Mouse (Mus musculus) liver, embryonic 15.5 days (tissue): ENCODE results near the gene Pip4k2a. TPM values are rescaled to one million over a fixed set of nuclear protein-coding genes. Genes with fewer than 3 reads are reported as not detected.

Source experiments
- ATAC-seq: fragments of 200-750 bp; cut with Nextera tagmentation; 2 replicates; pipeline ENCODE4 v1.8.0; 2017; ENCODE audit warnings: moderate number of reproducible peaks, mild to moderate bottlenecking, moderate library complexity; ENCODE audit not compliant: insufficient read depth
- H3K27ac ChIP-seq: fragments of 300-500 bp; sonication (generic); replicated peaks from 2 replicates; pipeline ENCODE4 v1.5.1; 2015; ENCODE audit warnings: mild to moderate bottlenecking, inconsistent platforms
- H3K27me3 ChIP-seq: fragments of 300-500 bp; sonication (generic); 2 replicates; pipeline ENCODE4 v1.6.1; 2015; ENCODE audit warnings: mild to moderate bottlenecking, inconsistent platforms
- H3K36me3 ChIP-seq: fragments of 300-500 bp; sonication (generic); replicated peaks from 2 replicates; pipeline ENCODE4 v1.6.1; 2015; ENCODE audit warnings: moderate library complexity, mild to moderate bottlenecking, inconsistent platforms
- H3K4me1 ChIP-seq: fragments of 300-500 bp; sonication (generic); replicated peaks from 2 replicates; pipeline ENCODE4 v1.6.1; 2015; ENCODE audit warnings: inconsistent platforms
- H3K4me2 ChIP-seq: fragments of 300-500 bp; sonication (generic); 2 replicates; pipeline ENCODE4 v1.6.1; 2015; ENCODE audit warnings: moderate library complexity, mild to moderate bottlenecking, inconsistent platforms
- H3K4me3 ChIP-seq: fragments of 300-500 bp; sonication (generic); replicated peaks from 2 replicates; pipeline ENCODE4 v1.5.1; 2015; ENCODE audit warnings: mild to moderate bottlenecking, inconsistent platforms
- H3K9ac ChIP-seq: fragments of 300-500 bp; sonication (generic); 2 replicates; pipeline ENCODE4 v1.6.1; 2015; ENCODE audit warnings: moderate library complexity, mild to moderate bottlenecking, inconsistent platforms
- H3K9me3 ChIP-seq: fragments of 300-500 bp; sonication (generic); replicated peaks from 2 replicates; pipeline ENCODE4 v1.6.1; 2016; ENCODE audit warnings: inconsistent platforms
- whole genome bisulfite sequencing: fragments of 180-500 bp; shearing (Covaris S2); methylation state at CpG from one replicate; pipeline ENCODE4 v1.1.7; 2015; ENCODE audit warnings: mixed read lengths; ENCODE audit not compliant: insufficient replicate concordance; 5-methylcytosine and 5-hydroxymethylcytosine counted together
- polyA plus RNA-seq: library from polyadenylated mRNA; unstranded; fragments of >200 nt; fragmentation: Nextera tagmentation; extraction: Ambion mirVana; gene quantifications from 2 replicates; pipeline ENCODE4 v1.2.1, GENCODE M21; 2015

Pip4k2a gene
- polyA plus RNA-seq, 1 experiment from 2014 or later = 16.9 TPM

DNA sequence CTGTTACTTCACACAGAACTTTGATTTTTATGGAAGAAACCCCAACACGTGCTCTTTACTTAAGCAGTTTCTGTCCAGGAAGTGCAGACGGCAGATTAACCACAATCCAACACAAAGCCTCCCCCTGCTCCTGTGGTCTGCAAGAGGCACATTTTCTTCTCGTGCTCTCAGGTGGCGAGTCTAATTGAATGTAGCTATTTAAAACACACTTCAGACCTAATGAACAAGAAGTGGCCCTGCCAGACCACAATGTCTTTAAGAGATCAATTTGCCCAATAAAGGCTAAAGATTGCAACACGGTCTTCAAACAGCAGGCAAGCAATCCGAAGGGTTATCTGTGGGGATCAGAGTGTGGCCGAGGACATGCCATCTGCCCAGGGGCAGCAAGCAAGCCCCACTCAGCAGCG, 59.0 kb downstream of the Pip4k2a start:
- Histone ChIP-seq H3K4me3 (no peak overlapping the region), H3K9me3 (no peaks in the 10 kb centered on the region), H3K4me2 (peak overlapping the region; percentile 2; the same call in 1 of the 2 replicates), H3K9ac (no peak overlapping the region), H3K27me3 (no peaks in the 10 kb centered on the region), H3K27ac (peak overlapping the region; percentile 29; the same call in 1 of the 2 replicates), H3K36me3 (no peaks in the 10 kb centered on the region; the same call in 1 of the 2 replicates), H3K4me1 (peaks cover 97% of the 10 kb centered on the region)
- ATAC-seq = no peak
- 7% methylated on average over 8 of the region's 8 CpGs for WGBS

DNA sequence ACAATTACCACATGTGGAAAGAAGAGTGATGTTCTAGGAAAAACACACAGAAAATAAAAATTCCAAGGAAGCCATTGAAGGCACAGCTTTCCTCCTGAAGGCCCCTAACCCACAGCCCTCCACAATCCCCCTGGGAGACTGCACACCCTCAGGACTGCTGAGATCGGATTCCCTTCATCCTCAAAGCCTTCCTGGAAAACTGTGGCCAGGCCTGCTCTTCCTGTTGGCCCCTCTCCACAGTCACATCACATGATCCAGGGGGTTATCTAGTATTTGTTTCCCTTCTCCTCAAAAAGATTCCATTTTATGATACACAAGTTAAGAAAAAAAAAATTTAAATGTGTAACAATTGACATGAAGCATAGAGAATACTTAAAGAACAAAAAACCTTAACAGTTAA, 59.7 kb downstream of the Pip4k2a start:
- Histone ChIP-seq H3K9me3 (no peaks in the 10 kb centered on the region), H3K4me3 (no peak overlapping the region), H3K4me2 (no peak overlapping the region; the same call in 1 of the 2 replicates), H3K36me3 (no peaks in the 10 kb centered on the region; the same call in 1 of the 2 replicates), H3K9ac (no peak overlapping the region), H3K27me3 (no peaks in the 10 kb centered on the region), H3K27ac (peak overlapping the region; percentile 72; the same call in 1 of the 2 replicates), H3K4me1 (peaks cover 96% of the 10 kb centered on the region)
- no peak for ATAC-seq
- WGBS = 58% methylated on average over 1 of the region's 1 CpGs

DNA sequence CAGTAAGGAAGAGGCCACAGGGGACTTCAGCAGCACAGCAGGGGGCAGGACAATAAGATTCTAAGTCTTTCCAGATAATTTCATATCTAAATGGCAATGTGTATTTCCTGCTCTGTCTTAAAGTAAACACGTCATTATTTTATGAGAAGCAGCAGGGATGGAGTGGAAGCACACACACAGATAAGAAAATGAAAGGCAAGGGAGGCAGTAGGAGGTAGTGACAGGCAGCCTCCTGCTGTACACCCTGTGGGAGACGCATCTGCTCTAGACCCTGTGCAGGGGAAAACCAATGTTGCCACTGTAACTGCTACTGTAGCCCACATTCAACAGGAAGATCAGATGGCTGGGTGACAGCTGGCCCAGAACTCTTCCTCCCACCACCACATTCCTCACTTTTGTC, 60.3 kb downstream of the Pip4k2a start:
- peak overlapping the region; percentile 72 for H3K27ac ChIP-seq
- no peaks in the 10 kb centered on the region for H3K9me3 ChIP-seq
- no peaks in the 10 kb centered on the region; the same call in 1 of the 2 replicates for H3K36me3 ChIP-seq
- peaks cover 89% of the 10 kb centered on the region for H3K4me1 ChIP-seq
- WGBS = 11% methylated on average over 2 of the region's 2 CpGs
- no peak overlapping the region for H3K4me3 ChIP-seq
- peak overlapping the region; percentile 11; the same call in 1 of the 2 replicates for H3K4me2 ChIP-seq
- peak; percentile 46 for ATAC-seq
- H3K27me3 ChIP-seq = no peaks in the 10 kb centered on the region
- no peak overlapping the region for H3K9ac ChIP-seq

- Histone ChIP-seq H3K4me3 (no peak overlapping the region), H3K9ac (peak overlapping the region; percentile 6; the same call in 1 of the 2 replicates), H3K9me3 (no peaks in the 10 kb centered on the region), H3K4me1 (peaks cover 79% of the 10 kb centered on the region), H3K27me3 (no peaks in the 10 kb centered on the region), H3K27ac (peak overlapping the region; percentile 83), H3K4me2 (peak overlapping the region; percentile 43), H3K36me3 (no peaks in the 10 kb centered on the region)
- ATAC-seq = no peak
- 46% methylated on average over 7 of the region's 7 CpGs for WGBS
Measured at GRCm38 (mm10) chr2:18936446-18936845, 61.5 kb downstream of the Pip4k2a start.

GRCm38 (mm10) chr2:18935581-18936027, 62.3 kb downstream of the Pip4k2a start:
- peak overlapping the region; percentile 43 for H3K4me2 ChIP-seq
- no peak overlapping the region for H3K9ac ChIP-seq
- H3K36me3 ChIP-seq = no peaks in the 10 kb centered on the region
- no peak overlapping the region for H3K4me3 ChIP-seq
- peak; percentile 86 for ATAC-seq
- WGBS = 19% methylated on average over 2 of the region's 2 CpGs
- H3K27me3 ChIP-seq = no peaks in the 10 kb centered on the region
- H3K9me3 ChIP-seq = no peaks in the 10 kb centered on the region
- H3K27ac ChIP-seq = peak overlapping the region; percentile 83
- H3K4me1 ChIP-seq = peaks cover 72% of the 10 kb centered on the region

GRCm38 (mm10) chr2:18934131-18934530, 63.8 kb downstream of the Pip4k2a start:
- Histone ChIP-seq H3K27ac (no peak overlapping the region), H3K9me3 (no peaks in the 10 kb centered on the region), H3K27me3 (no peaks in the 10 kb centered on the region), H3K4me1 (peaks cover 65% of the 10 kb centered on the region), H3K4me3 (no peak overlapping the region), H3K4me2 (no peak overlapping the region), H3K9ac (no peak overlapping the region), H3K36me3 (no peaks in the 10 kb centered on the region)
- 68% methylated on average over 9 of the region's 9 CpGs for whole genome bisulfite sequencing
- ATAC-seq = no peak

DNA sequence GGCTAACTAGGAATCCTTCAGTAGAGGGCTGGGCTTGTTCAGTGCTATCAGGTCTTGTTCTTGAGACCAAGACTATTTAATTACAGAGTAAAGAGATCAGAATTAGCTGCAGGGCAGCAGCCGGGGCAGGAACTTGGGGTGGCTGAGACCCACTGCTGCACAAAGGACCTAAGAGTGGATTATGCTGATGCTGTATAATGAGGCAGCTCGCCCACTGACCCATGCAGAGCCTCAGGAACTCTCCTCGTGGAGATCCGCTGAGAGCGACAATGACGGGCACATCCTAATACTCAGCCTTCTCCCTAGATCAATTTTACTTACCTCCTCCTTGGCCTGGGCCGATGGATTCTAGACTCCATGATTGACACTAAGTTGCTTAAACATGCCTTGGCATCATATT, 64.5 kb downstream of the Pip4k2a start:
- Histone ChIP-seq H3K4me3 (no peak overlapping the region), H3K27ac (no peak overlapping the region), H3K36me3 (no peaks in the 10 kb centered on the region), H3K9ac (no peak overlapping the region), H3K4me2 (no peak overlapping the region), H3K9me3 (no peaks in the 10 kb centered on the region), H3K27me3 (no peaks in the 10 kb centered on the region), H3K4me1 (peaks cover 65% of the 10 kb centered on the region)
- no peak for ATAC-seq
- 86% methylated on average over 7 of the region's 7 CpGs for WGBS

GRCm38 (mm10) chr2:18930318-18931060, 67.4 kb downstream of the Pip4k2a start:
- Histone ChIP-seq H3K4me2 (no peak overlapping the region), H3K27ac (no peak overlapping the region), H3K4me1 (peaks cover 49% of the 10 kb centered on the region), H3K27me3 (no peaks in the 10 kb centered on the region), H3K9me3 (no peaks in the 10 kb centered on the region), H3K9ac (no peak overlapping the region), H3K4me3 (no peak overlapping the region), H3K36me3 (no peaks in the 10 kb centered on the region)
- ATAC-seq = no peak
- 83% methylated on average over 13 of the region's 13 CpGs for WGBS

DNA sequence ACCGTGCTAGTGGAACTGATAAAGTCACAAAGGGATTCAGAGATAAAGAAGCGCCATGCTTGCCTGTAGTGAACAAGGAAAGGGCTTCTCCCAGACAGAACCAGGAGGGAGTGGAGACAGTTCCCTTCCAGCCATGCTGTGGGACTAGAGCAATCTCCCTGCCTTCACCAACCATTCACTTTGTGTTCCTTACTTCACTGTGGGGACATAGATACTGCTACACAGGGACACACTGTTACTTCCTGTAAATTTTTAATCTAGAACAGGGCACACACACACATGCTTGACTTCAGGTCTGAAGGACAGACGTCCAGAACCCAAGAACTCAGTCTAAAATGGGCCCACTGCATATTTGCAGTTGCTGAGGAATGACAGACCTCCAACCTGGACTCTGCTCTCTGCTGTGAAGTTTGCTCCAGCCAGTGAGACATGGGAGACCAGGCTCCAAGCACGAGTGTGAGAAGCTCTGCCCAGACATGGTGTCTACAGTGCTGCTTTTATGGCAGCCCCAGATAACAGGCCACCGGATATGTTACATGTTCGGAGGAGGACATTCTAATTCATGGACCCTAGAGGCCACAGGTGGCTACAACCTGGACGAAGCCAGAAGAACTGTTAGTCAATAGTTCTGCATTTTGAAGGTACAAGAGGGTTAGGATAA, 69.2 kb downstream of the Pip4k2a start:
- H3K36me3 ChIP-seq = no peaks in the 10 kb centered on the region
- H3K4me3 ChIP-seq = no peak overlapping the region
- WGBS = 19% methylated on average over 7 of the region's 7 CpGs
- no peaks in the 10 kb centered on the region for H3K9me3 ChIP-seq
- peak; percentile 55 for ATAC-seq
- H3K4me1 ChIP-seq = peaks cover 41% of the 10 kb centered on the region
- no peak overlapping the region for H3K4me2 ChIP-seq
- no peak overlapping the region for H3K9ac ChIP-seq
- H3K27me3 ChIP-seq = no peaks in the 10 kb centered on the region
- 0 out of 2 replicates have a peak overlapping the region, but pooled peaks have one; percentile 2 for H3K27ac ChIP-seq

- no peak overlapping the region for H3K4me2 ChIP-seq
- no peak overlapping the region for H3K9ac ChIP-seq
- no peak overlapping the region for H3K4me3 ChIP-seq
- peak; percentile 26; the same call in 1 of the 2 replicates for ATAC-seq
- H3K27ac ChIP-seq = peak overlapping the region; percentile 2; the same call in 1 of the 2 replicates
- H3K36me3 ChIP-seq = no peaks in the 10 kb centered on the region
- 39% methylated on average over 8 of the region's 8 CpGs for WGBS
- no peaks in the 10 kb centered on the region for H3K9me3 ChIP-seq
- H3K27me3 ChIP-seq = no peaks in the 10 kb centered on the region
- H3K4me1 ChIP-seq = peaks cover 41% of the 10 kb centered on the region
Measured at GRCm38 (mm10) chr2:18928196-18928595, 69.7 kb downstream of the Pip4k2a start.
